In the genomic region with DNA sequence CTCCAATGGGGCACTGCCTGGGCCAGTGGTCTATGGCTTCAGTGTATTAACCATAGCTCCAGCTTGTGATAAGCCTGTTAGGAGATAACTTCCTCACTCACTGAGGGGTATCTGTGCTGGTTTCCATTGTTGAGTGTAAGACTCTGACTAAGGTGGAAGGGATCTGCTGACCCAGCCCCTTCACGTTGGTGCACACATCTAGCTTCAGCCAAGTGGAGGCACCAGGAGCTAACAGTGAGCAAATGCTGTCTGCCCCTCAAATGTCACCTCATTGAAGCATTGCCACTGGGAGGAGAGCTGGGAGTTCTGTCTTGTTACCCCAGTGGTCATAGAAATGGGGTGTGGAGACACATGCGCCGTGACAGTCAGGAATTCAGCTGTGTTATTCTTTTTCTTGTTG, we compare ENCODE assay signal across 48 mouse cellular contexts. TPM values are rescaled to one million over a fixed set of nuclear protein-coding genes. Genes with fewer than 3 reads are reported as not detected.
"Had no signal": no experiment of that assay in that cellular context is flagged by ENCODE, and none has a peak within 500 bp of the region (broad histone marks: within the 10 kb centered on the region; RNA-seq: fewer than 3 reads in every experiment).

No protein-coding gene starts in this region.

- DNase-seq: heart, postnatal 10 days; heart, postnatal 14 days; heart, postnatal 36 days; heart, postnatal 4 days; kidney, adult 11 months; kidney, adult 18-20 months; kidney, adult 2 months; kidney, adult 8-10 months; kidney, adult 9 months; kidney, postnatal 10 days; kidney, postnatal 14 days; kidney, postnatal 25 days; kidney, postnatal 36 days; kidney, postnatal 4 days; layer of hippocampus, adult 9-11 months; layer of hippocampus, postnatal 36 days had no signal

- ATAC-seq: hindbrain, embryonic 16.5 days; hindbrain, postnatal 0 days; inflammation-experienced regulatory T-cells, adult 6 months; intestine, embryonic 15.5 days; intestine, embryonic 16.5 days; intestine, postnatal 0 days had no signal

- H3K9me3 ChIP-seq: heart, embryonic 13.5 days; heart, embryonic 15.5 days; hindbrain, embryonic 10.5 days; hindbrain, embryonic 12.5 days; hindbrain, embryonic 13.5 days; hindbrain, embryonic 15.5 days; intestine, embryonic 15.5 days; kidney, embryonic 15.5 days had no signal

- H3K27ac ChIP-seq: heart, embryonic 13.5 days; heart, embryonic 15.5 days; hindbrain, embryonic 10.5 days; hindbrain, embryonic 12.5 days; hindbrain, embryonic 13.5 days; hindbrain, embryonic 14.5 days; hindbrain, embryonic 15.5 days; hindbrain, postnatal 0 days; intestine, embryonic 15.5 days; kidney, embryonic 15.5 days; kidney, postnatal 0 days; layer of hippocampus, adult 2 months; left cerebral cortex, adult 2 months had no signal

- H3K9ac ChIP-seq: heart, embryonic 13.5 days; heart, embryonic 15.5 days; hindbrain, embryonic 12.5 days; hindbrain, embryonic 13.5 days; hindbrain, embryonic 14.5 days; hindbrain, embryonic 15.5 days; intestine, embryonic 15.5 days; kidney, embryonic 15.5 days had no signal

- H3K4me3 ChIP-seq: heart, embryonic 13.5 days; heart, embryonic 15.5 days; hindbrain, embryonic 10.5 days; hindbrain, embryonic 12.5 days; hindbrain, embryonic 13.5 days; hindbrain, embryonic 15.5 days; intestine, embryonic 15.5 days; kidney, embryonic 15.5 days; layer of hippocampus, adult 2 months; left cerebral cortex, adult 2 months had no signal

- H3K27me3 ChIP-seq: heart, embryonic 13.5 days; heart, embryonic 15.5 days; hindbrain, embryonic 12.5 days; hindbrain, embryonic 13.5 days; hindbrain, embryonic 15.5 days; intestine, embryonic 15.5 days; kidney, embryonic 15.5 days had no signal

- H3K4me2 ChIP-seq: heart, embryonic 11.5 days; heart, embryonic 13.5 days; heart, embryonic 15.5 days; hindbrain, embryonic 12.5 days; hindbrain, embryonic 13.5 days; hindbrain, embryonic 14.5 days; hindbrain, embryonic 15.5 days; intestine, embryonic 15.5 days; kidney, embryonic 15.5 days had no signal

- H3K4me1 ChIP-seq: heart, embryonic 13.5 days; heart, embryonic 15.5 days; hindbrain, embryonic 10.5 days; hindbrain, embryonic 12.5 days; intestine, embryonic 15.5 days had no signal

- H3K36me3 ChIP-seq: heart, embryonic 13.5 days; heart, embryonic 15.5 days; hindbrain, embryonic 10.5 days; hindbrain, embryonic 12.5 days; hindbrain, embryonic 13.5 days; hindbrain, embryonic 15.5 days; intestine, embryonic 15.5 days; kidney, embryonic 15.5 days had no signal

RNA-seq across cellular contexts. Expression of a gene that starts 18.6 kb away (rescaled TPM):
- total RNA-seq: heart, postnatal 10 days; heart, postnatal 14 days; heart, postnatal 25 days; heart, postnatal 36 days; heart, postnatal 4 days; hematopoietic stem cell, adult 5-6 weeks; hindbrain, postnatal 0 days; layer of hippocampus, adult 18-20 months; layer of hippocampus, adult 2 months; layer of hippocampus, adult 8-10 months; layer of hippocampus, postnatal 10 days; layer of hippocampus, postnatal 14 days; layer of hippocampus, postnatal 25 days; layer of hippocampus, postnatal 36 days; left cerebral cortex, adult 18-20 months; left cerebral cortex, adult 2 months; left cerebral cortex, adult 8-10 months had no signal
- polyA plus RNA-seq: heart, embryonic 11.5 days; heart, embryonic 13.5 days; hindbrain, embryonic 11.5 days; hindbrain, embryonic 12.5 days; hindbrain, embryonic 13.5 days; hindbrain, embryonic 14.5 days; hindbrain, embryonic 15.5 days; hindbrain, embryonic 16.5 days; hindbrain, postnatal 0 days; inflammation-experienced regulatory T-cells, adult 6 months; intestine, embryonic 15.5 days; intestine, postnatal 0 days; kidney, adult 2 months; kidney, embryonic 14.5 days; kidney, embryonic 16.5 days; kidney, postnatal 0 days; large intestine, adult 2 months had no signal

RNA-seq across cellular contexts. Expression of a gene that starts 40.2 kb away (rescaled TPM):
- total RNA-seq: heart, postnatal 10 days; heart, postnatal 14 days; heart, postnatal 25 days; heart, postnatal 36 days; heart, postnatal 4 days; hindbrain, postnatal 0 days; layer of hippocampus, adult 18-20 months; layer of hippocampus, adult 2 months; layer of hippocampus, adult 8-10 months; layer of hippocampus, postnatal 10 days; layer of hippocampus, postnatal 14 days; layer of hippocampus, postnatal 25 days; layer of hippocampus, postnatal 36 days; left cerebral cortex, adult 18-20 months had no signal
- polyA plus RNA-seq: heart, postnatal 0 days; kidney, adult 2 months had no signal
